Mouse (Mus musculus): Measurements from ENCODE around the gene Tsga10ip. TPM values are rescaled to one million over a fixed set of nuclear protein-coding genes. Genes with fewer than 3 reads are reported as not detected.

Gene Tsga10ip
- total RNA-seq (2021), result not detected

DNA sequence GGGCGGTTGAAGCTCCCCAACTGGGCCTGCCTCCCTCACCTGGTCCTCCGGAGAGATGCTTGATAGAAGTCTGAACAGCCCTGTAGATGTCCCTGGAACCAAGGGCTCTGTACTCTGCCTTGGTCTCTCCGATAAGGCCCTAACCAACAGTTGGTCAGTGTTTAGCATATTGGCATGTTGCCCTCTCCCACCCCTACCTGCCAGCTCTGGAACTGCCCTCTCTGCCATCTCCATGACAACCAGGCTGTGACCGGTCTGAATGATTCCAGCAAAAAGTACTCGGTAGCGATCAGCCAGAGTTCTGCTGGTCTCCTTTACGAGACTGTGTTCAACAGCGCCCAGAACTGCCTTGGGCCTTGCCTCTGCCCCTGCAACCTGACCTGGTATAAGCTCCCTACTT, at the start of gene Tsga10ip:
Gene Tsga10ip, minus strand, starts transcription at position 234 of the 400 bp plus-strand sequence.
- DNase-seq, result no peak

DNA sequence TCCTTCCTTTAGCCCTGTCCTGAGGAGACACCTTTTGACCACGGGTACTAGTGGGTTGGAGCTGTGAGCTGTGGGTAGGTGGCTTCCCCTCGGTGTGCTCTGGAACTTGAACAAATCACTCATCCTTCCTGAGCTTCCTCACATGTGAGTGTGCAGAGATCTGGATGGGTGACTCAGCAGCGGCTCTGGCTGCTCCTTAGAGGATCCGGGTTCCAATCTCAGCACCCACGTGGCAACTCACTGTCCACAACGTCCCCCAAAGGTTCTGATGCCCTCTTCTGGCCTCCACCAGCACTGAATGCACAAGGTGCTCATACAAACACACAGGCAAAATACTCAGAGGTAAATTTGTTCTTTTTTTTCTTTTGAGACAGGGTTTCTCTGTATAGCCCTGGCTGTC, 49.4 kb upstream of the Tsga10ip start:
- no peak for DNase-seq

DNA sequence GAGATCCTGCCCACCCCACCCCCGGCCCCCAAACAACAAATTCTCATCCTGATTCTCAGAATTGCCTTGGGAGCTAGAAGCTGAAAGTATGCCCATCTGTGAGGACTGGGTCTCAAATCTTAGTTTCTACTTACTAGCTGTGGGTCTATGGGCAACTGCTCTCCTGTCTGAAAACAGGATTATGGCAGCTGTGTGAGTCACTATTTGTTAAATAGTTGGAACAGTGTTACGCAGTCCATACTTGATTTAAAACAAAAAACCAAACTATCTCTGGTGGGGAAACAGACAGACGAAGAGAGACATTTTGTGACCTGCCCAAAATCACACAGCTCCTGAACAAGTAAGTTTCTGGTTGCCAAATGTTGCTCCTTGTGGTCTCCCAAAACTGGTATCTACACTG, 47.3 kb upstream of the Tsga10ip start:
- no peak for DNase-seq

DNA sequence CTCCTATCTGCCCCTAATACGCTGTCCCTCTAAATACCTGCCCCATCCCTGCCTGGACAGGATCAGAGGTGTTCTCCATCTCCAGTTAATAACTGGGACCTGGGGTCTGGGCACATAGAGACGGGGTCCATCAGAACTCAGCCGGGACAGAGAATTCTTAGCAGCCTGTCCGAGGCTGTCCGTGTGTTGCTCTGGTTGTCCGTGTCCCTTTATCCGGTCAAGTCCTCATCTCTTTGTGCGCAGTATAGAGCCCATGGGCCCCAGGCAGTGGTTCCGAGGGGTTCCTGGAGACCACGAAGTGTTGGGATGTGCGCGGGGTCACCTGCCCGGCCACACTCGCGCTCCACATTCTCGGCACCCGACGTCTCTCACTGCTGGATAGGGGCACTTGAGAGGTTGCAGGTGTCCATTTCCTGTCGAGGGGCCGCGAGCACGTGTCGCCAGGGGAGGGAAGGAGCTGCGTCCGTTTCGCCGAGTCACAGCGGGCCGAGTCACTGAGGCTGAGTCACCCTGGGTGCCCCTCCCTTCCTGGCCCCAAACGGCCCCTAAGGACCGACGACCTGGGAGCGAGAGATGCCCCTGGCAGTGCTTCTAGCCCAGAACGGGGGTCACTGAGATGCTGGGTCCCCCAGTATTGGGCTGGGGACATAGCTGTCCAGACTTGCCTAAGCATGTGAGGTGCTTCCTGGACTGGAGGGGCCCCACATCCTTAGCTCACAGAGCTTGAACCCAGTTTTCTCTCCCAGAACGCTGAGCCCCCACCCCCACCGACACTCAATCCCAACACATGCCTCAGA, 46.2 kb upstream of the Tsga10ip start:
- no peak for DNase-seq

DNA sequence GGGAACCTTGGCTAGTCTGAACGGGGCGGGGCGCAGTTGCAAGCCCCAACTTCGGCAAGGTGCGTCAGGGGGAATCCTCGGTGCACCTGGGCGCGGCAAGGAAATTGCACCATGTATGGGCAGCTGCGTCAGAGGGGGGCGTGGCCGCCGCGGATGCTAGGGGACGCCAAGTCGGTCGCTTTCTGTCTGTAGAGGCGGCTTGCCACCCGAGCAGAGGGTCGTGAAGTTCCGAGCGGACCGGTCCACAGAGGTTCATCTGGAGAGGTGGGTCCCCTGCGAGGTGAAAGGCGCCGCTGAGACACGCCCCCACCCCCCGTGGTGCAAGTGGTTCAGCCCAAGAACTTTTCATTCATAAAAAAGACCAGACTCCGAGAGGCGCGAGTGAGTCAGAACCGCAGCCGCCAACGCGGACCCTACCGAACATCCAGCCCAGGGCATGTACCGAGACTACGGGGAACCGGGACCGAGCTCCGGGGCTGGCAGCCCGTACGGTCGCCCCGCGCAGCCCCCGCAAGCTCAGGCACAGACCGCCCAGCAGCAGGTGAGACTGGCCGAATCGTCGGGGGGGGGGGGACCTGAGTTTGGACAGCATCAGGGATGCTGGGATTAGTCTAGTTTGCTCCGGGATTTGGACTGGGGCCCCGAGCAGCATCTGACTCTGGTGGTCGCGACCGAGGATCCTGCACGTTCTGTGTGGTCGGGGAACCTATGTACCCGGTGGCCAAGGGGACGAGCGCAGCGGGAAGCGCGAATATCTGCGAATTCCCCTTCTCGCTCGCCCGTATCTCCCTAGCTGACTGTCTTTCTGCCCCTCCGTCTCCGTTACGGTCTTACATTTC, 45.4 kb upstream of the Tsga10ip start, which contains the start of gene Fosl1:
Gene Fosl1, plus strand, starts transcription at position 33 of the 839 bp plus-strand sequence.
- peak; percentile 64 to 65 for DNase-seq

DNA sequence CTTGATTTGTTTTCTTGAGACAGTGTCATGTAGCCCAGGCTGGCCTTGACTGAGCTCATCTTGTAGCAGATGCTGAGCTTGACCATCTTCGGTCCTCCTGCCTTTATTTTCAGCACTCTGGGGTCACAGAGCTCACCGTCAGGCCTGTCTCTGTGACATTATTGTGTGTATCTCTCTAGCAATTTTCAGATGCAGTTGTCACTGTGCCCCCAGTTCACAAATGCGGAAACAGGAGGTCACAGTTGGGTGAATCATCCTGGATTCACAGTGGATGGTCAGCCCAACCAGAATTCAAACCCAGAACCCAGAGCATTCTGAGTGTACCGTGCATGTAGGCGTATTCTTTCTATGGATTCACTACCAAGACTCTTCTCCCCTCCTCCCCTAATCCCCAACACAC, 43.4 kb upstream of the Tsga10ip start:
- no peak for DNase-seq

DNA sequence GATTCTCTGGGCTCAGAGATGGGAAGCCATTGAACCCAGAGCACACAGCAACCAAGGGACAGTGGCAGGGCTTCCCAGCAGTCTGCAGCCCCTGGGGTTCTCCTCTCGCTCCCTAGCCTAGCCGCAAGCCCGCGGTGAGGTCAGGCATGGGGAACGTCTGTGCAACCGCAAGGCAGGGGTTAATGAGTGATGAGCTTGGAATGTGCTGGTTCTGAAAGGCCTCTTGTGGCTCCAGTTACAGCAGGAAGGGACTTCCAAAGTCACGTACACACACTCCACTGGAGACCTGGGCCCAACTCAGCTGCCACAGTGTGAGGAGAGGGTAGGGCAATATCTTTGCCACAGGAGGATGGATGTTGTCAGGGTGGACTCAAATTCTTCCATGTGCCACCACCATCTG, 42.6 kb upstream of the Tsga10ip start:
- DNase-seq, result no peak

DNA sequence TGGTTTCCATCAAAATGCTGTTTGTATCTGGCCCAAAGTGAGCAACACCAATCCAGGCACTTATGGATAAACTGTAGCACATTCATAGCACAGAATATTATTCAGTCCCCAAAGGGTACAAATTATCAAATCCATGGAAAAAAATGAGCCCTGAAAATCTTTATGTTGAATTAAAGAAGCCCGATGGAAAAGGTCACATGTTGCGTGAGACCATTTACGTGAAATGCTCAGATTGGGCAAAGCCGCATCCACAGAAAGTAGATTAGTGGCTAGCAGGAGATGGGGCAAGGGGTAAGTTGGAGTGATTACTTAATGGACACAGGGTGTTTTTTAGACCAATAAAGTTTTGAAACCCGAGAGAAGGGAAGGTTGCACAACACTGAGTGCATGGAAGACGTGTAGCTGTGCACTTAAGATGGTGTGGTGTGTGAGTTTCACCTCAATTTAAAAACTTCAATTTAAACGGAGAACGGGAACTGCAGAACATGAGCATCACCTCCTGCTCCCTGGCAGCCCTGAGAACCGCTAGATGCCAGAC, 42.1 kb upstream of the Tsga10ip start:
- DNase-seq, result no peak

DNA sequence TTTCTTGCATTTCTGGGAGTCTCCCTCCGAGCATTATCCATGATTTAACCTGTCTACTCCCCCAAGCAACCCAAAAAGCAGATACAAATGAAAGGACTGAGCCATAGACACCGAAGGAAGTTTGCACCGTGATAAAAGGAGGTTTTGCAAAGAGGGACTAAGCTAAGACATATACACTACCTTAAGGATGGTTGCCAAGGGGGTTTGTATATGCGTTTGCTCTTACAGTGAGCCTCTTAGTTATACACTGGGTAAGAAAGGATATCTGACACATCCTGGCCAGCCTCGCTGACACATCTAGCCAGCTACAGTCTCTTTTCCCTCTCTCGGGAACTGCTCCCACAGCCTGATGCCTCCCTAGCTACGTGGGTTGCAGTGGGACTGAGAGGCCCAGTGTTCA, 31.6 kb upstream of the Tsga10ip start:
- DNase-seq, result no peak

DNA sequence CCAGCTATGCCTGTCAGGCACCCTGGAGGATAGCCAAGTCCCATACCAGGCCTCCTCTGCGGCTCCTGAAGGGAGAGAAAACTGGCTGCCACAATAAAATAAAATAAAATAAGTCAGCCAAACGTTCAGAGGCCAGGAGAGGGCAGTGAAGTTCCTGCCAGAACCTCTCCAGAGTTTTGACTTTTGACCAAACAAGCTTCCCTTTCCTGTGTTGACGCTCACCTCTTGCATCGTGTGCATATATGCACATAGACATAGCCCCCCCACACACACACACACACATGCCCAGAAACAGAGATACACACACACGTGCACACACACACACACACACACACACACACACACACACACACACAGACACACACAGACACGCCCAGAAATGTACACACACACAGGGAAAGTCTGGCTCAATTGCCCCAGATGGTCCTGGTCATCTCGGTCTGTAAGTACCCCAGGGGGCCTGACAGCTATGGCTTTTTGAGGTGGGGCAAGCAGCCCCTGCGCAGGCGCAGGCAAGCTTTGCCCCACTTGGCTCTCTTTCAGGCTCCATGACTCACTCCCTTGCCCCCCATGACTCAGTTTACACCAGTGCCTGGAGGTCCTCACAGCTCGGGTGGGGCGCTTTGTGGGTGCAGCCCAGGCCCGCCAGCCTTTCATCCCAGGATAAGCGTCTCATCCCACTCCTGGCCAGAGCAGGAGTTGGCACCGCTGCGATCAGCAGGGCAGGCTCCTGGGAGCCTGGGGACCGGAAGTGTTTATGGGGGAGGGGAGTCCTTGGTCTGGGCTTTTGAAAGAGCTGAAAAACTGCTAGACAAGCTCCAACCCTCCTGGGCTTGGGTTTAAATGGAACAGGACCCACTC, 30.9 kb upstream of the Tsga10ip start:
- DNase-seq, result no peak

DNA sequence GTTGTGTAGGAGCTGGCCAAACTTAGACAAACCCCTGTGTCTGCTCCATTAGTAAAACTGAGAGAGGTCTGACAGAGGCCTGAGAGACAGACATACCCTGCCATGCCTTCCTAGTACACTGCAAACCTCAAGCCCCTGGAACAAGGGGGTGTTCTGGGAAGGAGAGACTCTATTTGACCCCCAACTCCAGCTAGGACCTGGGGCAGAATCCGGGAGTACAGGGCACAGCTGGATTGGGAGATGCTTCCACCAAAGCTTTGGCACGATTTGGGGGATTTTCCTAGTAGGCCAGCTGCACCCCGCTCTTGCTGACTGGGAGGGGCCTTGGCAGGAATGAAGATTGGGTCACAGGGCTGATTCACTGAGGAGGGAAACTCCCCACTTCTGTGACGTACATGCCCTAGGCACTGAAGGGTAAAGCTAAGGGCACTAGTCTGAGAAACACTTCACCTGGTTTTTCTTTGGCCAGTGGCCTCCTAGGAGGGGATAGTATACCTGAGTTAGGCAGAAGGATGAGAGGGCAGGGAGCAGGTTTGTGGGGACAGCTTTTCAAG, 29.7 kb upstream of the Tsga10ip start:
- no peak for DNase-seq

DNA sequence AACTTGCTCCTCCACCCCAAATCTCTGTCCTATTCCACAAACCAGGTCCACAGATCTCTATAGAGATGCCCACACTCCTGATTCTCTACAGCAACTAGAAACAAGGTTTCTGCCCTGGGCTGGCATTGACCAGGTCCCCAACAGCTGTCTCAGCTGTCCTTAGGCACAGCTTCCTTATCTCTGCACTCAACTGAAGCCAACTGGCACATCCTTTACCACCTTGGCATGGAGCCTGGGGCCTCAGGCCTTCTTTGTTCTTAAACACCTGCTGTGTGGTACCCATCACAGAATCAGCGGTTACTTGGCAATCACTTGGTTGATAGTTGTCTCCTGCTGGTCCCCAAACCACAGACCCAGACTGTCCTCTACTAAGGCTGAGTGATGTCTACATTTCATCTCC, 28.1 kb upstream of the Tsga10ip start:
- DNase-seq, result no peak

DNA sequence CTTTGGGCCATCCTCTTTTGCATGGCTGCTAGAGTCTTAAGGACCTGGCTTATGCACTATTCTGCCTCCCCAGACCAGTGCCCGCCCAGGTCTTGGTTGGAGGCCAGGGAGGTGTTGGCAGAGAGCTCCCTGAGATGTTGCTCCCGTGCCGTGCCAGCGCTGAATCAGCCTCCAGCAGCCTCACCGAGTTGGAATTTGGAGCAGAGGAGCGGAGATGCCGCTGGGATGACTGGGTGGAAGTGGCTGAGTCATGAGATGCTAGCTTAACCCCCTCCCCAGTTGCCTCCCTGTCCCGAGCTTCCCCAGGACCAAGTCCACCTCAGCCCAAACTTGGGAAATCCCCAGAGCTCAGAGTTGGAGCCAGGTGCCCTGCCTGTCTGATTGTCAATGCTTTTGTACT, 27.5 kb upstream of the Tsga10ip start:
- no peak for DNase-seq

DNA sequence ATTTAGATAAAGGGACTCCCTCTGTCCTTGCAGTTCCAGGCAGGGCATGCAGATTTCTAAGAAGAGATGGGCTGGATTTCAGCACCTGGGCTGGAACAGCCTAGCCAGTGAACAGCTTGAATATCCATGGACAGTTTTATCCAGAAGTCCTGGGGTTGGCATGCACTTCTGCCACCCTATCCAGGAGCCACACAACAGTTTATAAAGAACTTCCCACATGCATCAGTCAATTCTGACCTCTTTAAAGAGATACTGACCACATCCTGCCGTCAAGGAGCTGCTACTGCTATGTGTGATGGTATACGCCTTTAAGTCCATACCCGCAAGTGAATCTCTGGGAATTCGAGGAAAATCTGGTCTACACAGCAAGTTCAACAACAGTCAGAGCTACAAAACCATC, 26.9 kb upstream of the Tsga10ip start:
- no peak for DNase-seq

DNA sequence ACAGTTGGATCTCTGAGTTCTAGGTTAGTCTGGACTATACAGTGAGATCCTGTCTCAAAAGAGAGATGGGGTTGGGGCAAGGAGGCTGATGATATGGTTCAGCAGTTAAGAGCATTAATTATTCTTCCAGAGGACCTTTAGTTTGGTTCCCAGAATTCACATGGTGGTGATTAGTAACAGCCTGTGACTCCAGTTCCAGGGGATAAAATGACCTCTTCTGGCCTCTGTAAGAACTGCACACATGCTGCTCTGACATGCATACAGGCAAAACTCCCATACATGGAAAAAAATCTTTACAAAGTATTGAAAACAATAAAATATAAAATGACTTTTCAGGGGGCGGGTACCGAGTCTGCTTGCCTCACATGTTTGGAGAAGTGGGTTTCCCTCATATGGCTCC, 25.8 kb upstream of the Tsga10ip start:
- no peak for DNase-seq

DNA sequence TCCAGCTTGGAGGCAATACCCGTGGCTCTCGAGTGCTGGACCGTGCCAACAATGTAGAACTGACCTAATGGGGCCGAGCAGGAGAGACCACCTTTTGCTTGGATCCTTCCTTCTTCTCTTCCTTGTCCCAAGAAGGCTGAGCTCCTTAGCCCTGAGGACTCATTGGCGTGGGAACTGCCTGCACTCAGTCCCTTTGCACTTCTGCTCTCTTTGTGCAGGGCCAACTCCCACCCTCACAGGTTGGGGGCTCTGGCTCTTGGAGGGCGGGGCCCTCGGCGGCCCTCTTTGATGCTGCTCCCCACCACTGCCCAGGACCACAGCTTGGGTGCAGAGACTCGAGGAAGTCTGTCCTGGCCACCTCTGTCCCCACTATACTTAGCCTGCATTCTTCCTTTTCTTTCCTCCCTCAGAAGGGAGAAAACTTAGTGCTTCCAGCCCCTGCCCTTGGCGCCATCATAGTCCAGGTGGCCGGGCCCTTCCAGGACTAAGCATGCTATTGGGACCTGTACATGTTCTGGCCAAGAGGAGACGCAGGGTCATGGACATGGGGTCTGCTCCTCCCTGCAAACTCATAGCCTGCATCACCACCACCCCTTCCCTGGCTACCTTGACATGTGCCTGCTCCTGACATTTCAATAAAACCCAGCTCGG, 24.4 kb upstream of the Tsga10ip start:
- DNase-seq, result no peak

DNA sequence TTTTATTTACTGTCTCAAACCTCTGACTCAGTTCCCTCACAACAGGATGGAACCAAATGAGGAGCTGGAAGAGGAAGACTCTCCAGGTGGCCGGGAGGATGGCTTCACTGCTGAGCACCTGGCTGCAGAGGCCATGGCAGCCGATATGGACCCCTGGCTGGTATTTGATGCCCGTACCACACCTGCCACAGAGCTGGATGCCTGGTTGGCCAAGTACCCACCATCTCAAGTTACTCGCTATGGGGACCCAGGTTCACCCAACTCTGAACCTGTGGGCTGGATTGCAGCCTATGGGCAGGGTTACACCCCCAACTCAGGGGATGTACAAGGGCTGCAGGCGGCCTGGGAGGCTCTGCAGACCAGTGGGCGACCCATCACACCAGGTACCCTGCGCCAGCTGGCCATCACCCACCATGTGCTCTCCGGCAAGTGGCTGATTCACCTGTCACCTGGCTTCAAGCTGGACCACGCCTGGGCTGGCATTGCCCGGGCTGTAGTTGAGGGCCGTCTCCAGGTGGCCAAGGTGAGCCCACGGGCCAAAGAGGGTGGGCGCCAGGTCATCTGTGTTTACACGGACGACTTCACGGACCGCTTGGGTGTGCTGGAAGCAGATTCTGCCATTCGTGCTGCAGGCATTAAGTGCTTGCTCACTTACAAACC, 23.7 kb upstream of the Tsga10ip start:
- peak in 1 of 2 experiments; percentile 13 for DNase-seq

DNA sequence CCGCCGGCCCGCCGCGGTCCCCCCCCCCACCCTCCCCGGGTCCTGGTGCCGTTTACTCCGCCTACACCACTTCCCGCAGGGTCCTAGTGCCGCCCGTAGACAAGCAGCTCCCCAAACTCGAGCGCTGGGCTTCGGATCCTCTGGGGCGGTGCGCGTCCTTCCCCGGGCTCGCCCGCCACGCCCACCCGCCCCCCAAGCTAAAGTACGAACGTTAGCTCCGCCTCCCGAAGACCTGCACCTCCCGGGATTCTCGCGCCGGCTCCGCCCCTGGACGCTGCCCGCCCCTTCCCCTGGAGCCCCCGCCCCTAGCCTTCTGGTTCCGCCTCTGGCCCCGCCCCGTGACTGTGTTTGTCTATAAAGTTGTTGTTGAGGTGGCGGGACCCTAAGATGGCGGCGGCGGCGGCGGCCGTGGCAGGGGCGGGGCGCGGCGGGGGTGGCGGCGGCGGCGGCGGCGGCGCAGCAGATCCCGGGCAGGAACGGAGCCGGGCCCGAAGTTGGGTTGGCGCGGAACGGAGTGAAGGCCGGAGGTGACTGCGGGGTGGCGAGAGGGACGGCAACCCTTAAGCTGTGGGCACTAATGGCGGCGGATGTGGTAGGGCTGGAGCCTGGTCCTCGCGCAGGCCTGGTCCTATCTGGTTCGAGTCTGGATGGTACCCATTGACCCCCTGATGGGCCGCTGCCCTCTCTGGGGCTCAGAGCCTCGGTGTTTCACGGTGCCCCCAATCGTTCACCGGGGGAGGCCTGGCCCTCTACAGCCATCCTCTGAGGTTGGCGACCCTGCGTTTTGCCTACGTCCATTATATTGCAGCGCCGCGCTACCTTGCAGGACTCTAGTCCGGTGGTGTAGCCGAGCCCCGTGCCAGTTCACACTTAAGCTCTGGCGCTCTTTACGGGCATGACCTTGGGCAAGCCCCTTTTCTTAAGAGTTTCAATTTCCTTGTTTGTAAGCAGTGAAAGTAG, 22.7 kb upstream of the Tsga10ip start, which contains the start of the genes Drap1 and AI837181:
Gene Drap1, minus strand, starts transcription at position 198 of the 960 bp plus-strand sequence.
Gene AI837181, plus strand, starts transcription at position 363 of the 960 bp plus-strand sequence.
- peak; percentile 89 to 90 for DNase-seq

DNA sequence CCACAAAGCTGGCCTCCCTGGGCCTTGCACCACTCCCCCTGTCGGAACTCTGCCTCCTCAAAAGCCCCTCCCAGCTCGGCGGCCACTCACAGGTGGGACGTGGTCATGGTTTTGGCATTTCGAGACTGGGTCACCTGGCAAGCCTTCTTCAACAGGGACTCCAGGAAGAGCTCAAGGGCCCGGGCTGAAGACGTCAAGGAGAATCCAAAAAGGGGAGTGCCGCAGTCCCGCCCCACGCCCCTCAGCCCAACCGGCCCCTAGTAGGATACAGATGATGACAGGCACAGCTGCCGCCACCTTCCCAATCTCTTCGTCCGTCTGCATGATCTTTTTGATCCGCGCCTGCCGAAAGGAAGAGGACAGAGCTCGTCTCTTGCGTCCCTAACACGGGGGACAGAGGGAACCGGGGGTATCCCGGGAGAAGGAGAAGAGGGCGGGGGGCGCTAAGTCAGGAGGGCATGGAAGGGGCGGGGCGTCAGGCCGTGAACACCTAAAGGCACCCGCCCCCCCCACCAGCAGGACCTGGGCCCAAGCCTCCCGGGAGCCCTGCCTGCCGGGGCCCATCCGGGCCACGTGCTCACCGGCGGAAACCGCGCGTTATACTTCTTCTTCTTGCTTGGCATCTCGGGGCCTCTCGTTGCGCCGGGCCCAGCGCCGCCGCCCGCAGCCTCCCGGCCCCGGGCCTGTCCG, 21.9 kb upstream of the Tsga10ip start:
- DNase-seq, result peak; percentile 57 to 64
